Mouse (Mus musculus): Measurements from ENCODE around the gene Nr3c2.

DNA sequence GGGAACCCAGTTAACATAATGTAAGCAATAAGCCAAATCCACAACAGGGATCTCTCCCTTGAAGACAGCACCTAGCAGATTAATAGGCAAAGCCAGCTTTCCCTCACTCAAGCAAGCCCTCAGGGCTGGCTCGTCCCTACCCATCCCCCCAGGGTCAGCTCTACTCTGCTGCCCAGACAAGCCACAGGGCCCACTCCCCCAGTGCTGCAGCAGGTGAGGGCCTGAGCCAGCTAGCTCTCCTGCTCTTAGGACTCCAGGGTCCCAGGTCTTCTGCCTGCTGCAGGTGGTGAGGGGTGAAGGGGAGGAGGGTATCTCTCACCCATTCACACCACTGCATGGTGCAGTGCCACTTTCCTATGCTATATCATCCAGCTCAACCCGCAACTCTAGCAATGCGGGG lies 246.0 kb downstream of the Nr3c2 start:
- TF ChIP-seq MAFK (IDR thresholded peaks at IDR 0.05; ENCODE audit: insufficient read depth, low read depth, low read length) = no peak
- TF ChIP-seq CHD2 (IDR thresholded peaks at IDR 0.05; ENCODE audit: low read depth, low read length) = no peak
- TF ChIP-seq HCFC1 (IDR thresholded peaks at IDR 0.05; ENCODE audit: borderline replicate concordance, insufficient read depth, low read length) = no peak
- TF ChIP-seq ZNF384 (IDR thresholded peaks at IDR 0.05; ENCODE audit: low read depth, low read length) = no peak
- no peak for TF ChIP-seq ZC3H11A (IDR thresholded peaks at IDR 0.05; ENCODE audit: borderline replicate concordance, low read depth, low read length)
